Mouse (Mus musculus) hindbrain, embryonic 16.5 days (tissue): Measurements from ENCODE around the gene Pacs1. TPM values are rescaled to one million over a fixed set of nuclear protein-coding genes. Genes with fewer than 3 reads are reported as not detected.
"Not testable (repeated sequence)": the region's sequence is repeated elsewhere in the genome, so short reads cannot be mapped to it uniquely, and the experiment has no call there.

ENCODE experiments used
- ATAC-seq: fragments of 200-750 bp; cut with Nextera tagmentation; 2 replicates; pipeline ENCODE4 v1.8.0; 2017; ENCODE audit warnings: moderate TSS enrichment, moderate library complexity
- H3K27ac ChIP-seq: fragments of 300-500 bp; sonication (generic); 2 replicates; pipeline ENCODE4 v1.5.1; 2014; ENCODE audit warnings: low read depth, mild to moderate bottlenecking, control low read depth, low read length, moderate library complexity
- H3K27me3 ChIP-seq: fragments of 300-500 bp; sonication (generic); replicated peaks from 2 replicates; pipeline ENCODE4 v1.6.1; 2014; ENCODE audit warnings: low read length; ENCODE audit not compliant: control insufficient read depth, insufficient read depth
- H3K36me3 ChIP-seq: fragments of 300-500 bp; sonication (generic); 2 replicates; pipeline ENCODE4 v1.6.1; 2014; ENCODE audit warnings: mild to moderate bottlenecking, low read length, moderate library complexity, mixed read lengths; ENCODE audit not compliant: control insufficient read depth, insufficient read depth
- H3K4me1 ChIP-seq: fragments of 300-500 bp; sonication (generic); 2 replicates; pipeline ENCODE4 v1.6.1; 2014; ENCODE audit warnings: low read depth, low read length; ENCODE audit not compliant: control insufficient read depth, insufficient read depth
- H3K4me2 ChIP-seq: fragments of 300-500 bp; sonication (generic); 2 replicates; pipeline ENCODE4 v1.6.1; 2014; ENCODE audit warnings: mild to moderate bottlenecking, low read length, control low read depth, moderate library complexity
- H3K4me3 ChIP-seq: fragments of 300-500 bp; sonication (generic); 2 replicates; pipeline ENCODE4 v1.5.1; 2014; ENCODE audit warnings: mild to moderate bottlenecking, low read length, control low read depth, moderate library complexity
- H3K9ac ChIP-seq: fragments of 300-500 bp; sonication (generic); 2 replicates; pipeline ENCODE4 v1.6.1; 2014; ENCODE audit warnings: low read depth, mild to moderate bottlenecking, control low read depth, low read length, moderate library complexity
- H3K9me3 ChIP-seq: fragments of 300-500 bp; sonication (generic); 2 replicates; pipeline ENCODE4 v1.6.1; 2014; ENCODE audit warnings: mild to moderate bottlenecking, low read length, moderate library complexity; ENCODE audit not compliant: control insufficient read depth
- WGBS: fragments of 180-500 bp; shearing (Covaris S2); extraction: QIAGEN DNeasy Blood & Tissue Kit; methylation state at CpG from one replicate; pipeline ENCODE4 v1.1.7; 2014; 5-methylcytosine and 5-hydroxymethylcytosine counted together
- microRNA-seq: library from miRNA; unstranded; fragments of <30 nt; microRNA quantifications from one replicate; pipeline ENCODE4, GENCODE M21; 2017
- polyA plus RNA-seq: library from polyadenylated mRNA; unstranded; fragments of >200 nt; fragmentation: Nextera tagmentation; extraction: Ambion mirVana; gene quantifications from 2 replicates; pipeline ENCODE4 v1.2.1, GENCODE M21; 2015

Gene Pacs1
- polyA plus RNA-seq, 1 experiment from 2014 or later: 47.6 TPM

- Histone ChIP-seq H3K4me1 (peaks cover 16% of the 10 kb centered on the region), H3K9ac (peak within 1 kb of the TSS; percentile 71), H3K4me3 (peak within 1 kb of the TSS; percentile 63), H3K9me3 (no peaks in the 10 kb centered on the region), H3K36me3 (peaks cover 22% of the 10 kb centered on the region), H3K27me3 (peaks cover 12% of the 10 kb centered on the region), H3K27ac (peak within 1 kb of the TSS; percentile 86), H3K4me2 (peak within 1 kb of the TSS; percentile 77)
- WGBS: under 1% methylated on average over 56 of the region's 58 CpGs
- ATAC-seq: peak; percentile 95
Measured at GRCm38 (mm10) chr19:5087884-5088728, 184.8 kb downstream of the Pacs1 start, which contains the start of gene Yif1a. Gene Yif1a, plus strand, starts transcription at chr19:5088538.

DNA sequence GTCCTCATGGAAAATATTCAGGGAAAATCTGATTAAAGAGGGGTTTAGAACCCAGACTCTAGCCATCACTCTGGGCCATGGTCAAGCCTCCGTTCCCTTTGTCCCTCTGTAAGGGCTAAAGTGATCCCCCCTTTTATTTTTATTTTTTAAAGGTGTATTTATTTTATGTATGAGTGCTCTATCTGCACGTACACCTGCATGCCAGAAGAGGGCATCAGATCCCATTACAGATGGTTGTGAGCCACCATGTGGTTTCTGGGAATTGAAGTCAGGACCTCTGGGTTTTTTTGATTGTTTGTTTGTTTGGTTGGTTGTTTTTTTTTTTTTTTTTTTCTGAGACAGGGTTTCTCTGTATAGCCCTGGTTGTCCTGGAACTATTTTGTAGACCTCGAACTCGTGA is 186.4 kb downstream of the Pacs1 start:
- not testable (repeated sequence) for H3K9me3 ChIP-seq, H3K27ac ChIP-seq, ATAC-seq, H3K9ac ChIP-seq, H3K4me2 ChIP-seq, H3K4me3 ChIP-seq
- H3K4me1 ChIP-seq: peaks cover 16% of the 10 kb centered on the region
- H3K36me3 ChIP-seq: peaks cover 14% of the 10 kb centered on the region; the same call in 1 of the 2 replicates
- WGBS: 54% methylated on average over 4 of the region's 4 CpGs
- H3K27me3 ChIP-seq: peaks cover 28% of the 10 kb centered on the region

DNA sequence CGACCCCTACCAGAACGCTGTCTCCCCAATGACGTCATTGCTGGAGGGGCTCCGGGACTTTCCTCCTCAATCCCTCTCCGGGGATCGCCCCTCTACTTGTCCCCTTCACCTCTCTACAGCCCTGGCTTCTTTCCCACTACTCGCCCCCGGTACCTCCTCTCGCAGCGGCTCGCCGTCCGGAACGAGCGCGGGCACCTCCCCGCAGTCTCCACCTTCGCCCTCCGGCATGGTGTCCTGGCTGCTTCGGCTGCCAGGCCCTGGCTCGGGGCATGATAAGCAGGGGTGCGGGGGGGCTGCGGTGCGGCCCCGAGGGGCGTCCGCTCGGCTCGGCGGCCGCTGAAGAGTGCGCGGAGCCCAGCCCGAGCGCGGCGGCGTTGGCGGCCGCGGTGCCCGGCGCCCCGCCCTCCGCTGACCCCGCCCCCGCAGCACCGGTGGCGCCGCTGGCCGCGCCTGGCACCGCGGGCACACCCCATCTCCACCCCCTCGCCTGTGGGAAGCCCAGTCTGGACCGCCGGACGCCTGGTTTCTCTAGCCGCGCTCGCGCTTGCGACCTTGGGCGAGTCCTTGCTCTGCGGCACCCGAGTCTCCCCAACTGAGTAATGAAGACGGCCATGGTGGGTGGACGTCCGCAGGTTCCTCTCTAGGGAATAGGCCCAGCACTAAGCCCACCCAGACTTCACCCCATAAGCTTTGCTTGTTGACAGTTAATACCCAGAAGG is 187.6 kb downstream of the Pacs1 start, which contains the start of gene Tmem151a:
TSS of gene Tmem151a (minus strand) at position 387 of the 719 bp plus-strand sequence.
- H3K36me3 ChIP-seq: peaks cover 11% of the 10 kb centered on the region
- WGBS: under 1% methylated on average over 45 of the region's 69 CpGs
- H3K9me3 ChIP-seq: no peaks in the 10 kb centered on the region
- peak within 1 kb of the TSS; percentile 84 for H3K9ac ChIP-seq
- ATAC-seq: no peak
- peaks cover 35% of the 10 kb centered on the region for H3K27me3 ChIP-seq
- peak within 1 kb of the TSS; percentile 64 for H3K27ac ChIP-seq
- H3K4me2 ChIP-seq: peak within 1 kb of the TSS; percentile 73
- H3K4me1 ChIP-seq: peaks cover 16% of the 10 kb centered on the region
- peak within 1 kb of the TSS; percentile 70 for H3K4me3 ChIP-seq

DNA sequence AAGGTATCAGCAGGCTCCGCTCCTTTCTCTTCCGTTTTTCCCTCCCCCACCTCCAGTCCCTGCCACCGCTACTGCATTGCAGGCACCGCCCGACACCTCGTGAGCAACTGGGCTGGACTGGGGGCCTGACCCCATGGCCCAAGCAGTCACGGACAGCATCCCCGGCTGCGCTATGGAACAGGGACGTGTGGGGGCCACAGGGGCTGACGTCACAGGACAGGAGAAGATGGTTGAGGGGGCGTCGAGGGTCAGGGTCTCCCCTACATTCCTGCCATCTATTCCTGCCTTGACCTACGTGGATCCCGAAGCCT is 188.1 kb downstream of the Pacs1 start:
- Histone ChIP-seq H3K9me3 (no peaks in the 10 kb centered on the region), H3K4me2 (peak overlapping the region; percentile 73), H3K36me3 (peaks cover 8% of the 10 kb centered on the region), H3K9ac (peak overlapping the region; percentile 84), H3K27me3 (peaks cover 41% of the 10 kb centered on the region), H3K4me3 (peak overlapping the region; percentile 70), H3K4me1 (peaks cover 16% of the 10 kb centered on the region), H3K27ac (peak overlapping the region; percentile 64; the same call in 1 of the 2 replicates)
- no peak for ATAC-seq
- WGBS: 3% methylated on average over 15 of the region's 15 CpGs

DNA sequence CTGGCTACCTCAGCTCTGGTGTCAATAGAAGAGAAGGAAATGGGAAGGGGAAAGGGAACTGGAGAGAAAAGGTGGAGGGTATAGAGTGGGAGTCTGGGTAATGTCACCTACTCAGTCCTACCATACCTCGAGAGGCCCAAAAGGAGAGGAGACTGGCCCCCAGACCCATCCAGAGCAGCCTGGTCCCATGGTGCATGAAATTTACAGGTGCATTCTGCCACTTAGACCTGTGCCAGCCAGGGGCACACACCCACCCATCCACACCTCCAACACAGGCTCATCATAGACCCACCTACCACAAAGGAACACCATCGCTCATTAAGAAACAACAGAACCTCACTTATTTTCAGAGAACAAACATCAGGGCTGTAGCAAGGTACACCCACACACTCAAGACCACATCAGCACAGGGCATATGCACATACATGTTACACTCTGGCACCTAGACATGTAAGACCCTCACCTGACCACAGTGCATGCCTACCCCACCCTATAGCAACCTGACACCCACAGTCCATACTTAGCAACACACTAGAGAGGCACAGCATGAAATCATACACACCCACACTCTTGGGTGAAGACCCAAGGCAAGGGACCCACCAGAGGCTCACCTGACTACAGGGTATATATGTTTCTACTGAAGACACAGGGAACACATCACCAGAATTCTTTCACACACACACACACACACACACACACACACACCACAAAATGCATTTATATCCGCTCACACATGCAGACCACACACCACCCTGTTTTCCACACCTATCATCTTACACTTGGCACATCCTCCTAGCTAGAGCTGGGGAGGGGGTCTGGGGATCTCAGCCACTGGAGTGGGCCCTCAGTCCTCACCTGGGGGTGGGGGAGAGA is 188.7 kb downstream of the Pacs1 start:
- Histone ChIP-seq H3K36me3 (peaks cover 4% of the 10 kb centered on the region), H3K4me1 (peaks cover 12% of the 10 kb centered on the region), H3K27ac (peak overlapping the region; percentile 64; the same call in 1 of the 2 replicates), H3K9ac (peak overlapping the region; percentile 84), H3K4me2 (peak overlapping the region; percentile 73), H3K4me3 (peak overlapping the region; percentile 70), H3K9me3 (no peaks in the 10 kb centered on the region), H3K27me3 (peaks cover 42% of the 10 kb centered on the region)
- 78% methylated on average over 3 of the region's 3 CpGs for WGBS
- no peak for ATAC-seq

Small RNA genes within 50 kb of the gene (microRNA-seq; reads per million reads assigned to microRNA genes)
- not detected for gene Gm27468

Other genes starting within 250 kb of the Pacs1 start
- 15.0 and 16.6 TPM in 2 replicates for gene Slc29a2, start 249.3 kb downstream of the Pacs1 start, polyA plus RNA-seq
- gene B4gat1, start 234.3 kb downstream of the Pacs1 start, polyA plus RNA-seq: 116 and 133 TPM in 2 replicates
- 2.4 and 3.1 TPM in 2 replicates for gene AC124502.3, start 234.2 kb downstream of the Pacs1 start, polyA plus RNA-seq
- 25.6 and 26.6 TPM in 2 replicates for gene Brms1, start 231.8 kb downstream of the Pacs1 start, polyA plus RNA-seq
- 0.64 and 0.72 TPM in 2 replicates for gene Rin1, start 222.6 kb downstream of the Pacs1 start, polyA plus RNA-seq
- gene Cd248, start 205.0 kb downstream of the Pacs1 start, polyA plus RNA-seq: 14.5 and 25.2 TPM in 2 replicates
- 38.5 and 49.0 TPM in 2 replicates for gene Tmem151a, start 187.6 kb downstream of the Pacs1 start, polyA plus RNA-seq
- 60.7 and 65.8 TPM in 2 replicates for gene Yif1a, start 184.6 kb downstream of the Pacs1 start, polyA plus RNA-seq
- 361 and 364 TPM in 2 replicates for gene Cnih2, start 174.6 kb downstream of the Pacs1 start, polyA plus RNA-seq
- gene Rab1b, start 166.0 kb downstream of the Pacs1 start, polyA plus RNA-seq: 230 and 231 TPM in 2 replicates
- 85.6 and 87.8 TPM in 2 replicates for gene Klc2, start 154.6 kb downstream of the Pacs1 start, polyA plus RNA-seq
- gene Sf3b2, start 22.3 kb upstream of the Pacs1 start, polyA plus RNA-seq: 308 and 315 TPM in 2 replicates
- gene Gal3st3, start 25.2 kb upstream of the Pacs1 start, polyA plus RNA-seq: 42.3 and 48.3 TPM in 2 replicates
- not detected in 2 replicates for gene Catsper1, start 62.6 kb upstream of the Pacs1 start, polyA plus RNA-seq
- gene Cst6, start 76.5 kb upstream of the Pacs1 start, polyA plus RNA-seq: 9.8 and 11.9 TPM in 2 replicates
- 40.6 and 44.4 TPM in 2 replicates for gene Eif1ad, start 93.6 kb upstream of the Pacs1 start, polyA plus RNA-seq
- 315 and 333 TPM in 2 replicates for gene Banf1, start 94.0 kb upstream of the Pacs1 start, polyA plus RNA-seq
- 58.8 and 66.0 TPM in 2 replicates for gene Sart1, start 115.6 kb upstream of the Pacs1 start, polyA plus RNA-seq
- 0.36 TPM in 1 of 2 replicates, not detected in the other for gene Tsga10ip, start 129.4 kb upstream of the Pacs1 start, polyA plus RNA-seq
- gene Drap1, start 151.9 kb upstream of the Pacs1 start, polyA plus RNA-seq: 301 and 318 TPM in 2 replicates
- 38.5 and 72.7 TPM in 2 replicates for gene AI837181, start 152.0 kb upstream of the Pacs1 start, polyA plus RNA-seq
- gene Fosl1, start 174.4 kb upstream of the Pacs1 start, polyA plus RNA-seq: not detected in 2 replicates
- gene Ccdc85b, start 184.8 kb upstream of the Pacs1 start, polyA plus RNA-seq: 11.4 and 12.4 TPM in 2 replicates
- 147 and 153 TPM in 2 replicates for gene Fibp, start 187.5 kb upstream of the Pacs1 start, polyA plus RNA-seq
- 4.5 TPM in 2 replicates for gene Ctsw, start 195.4 kb upstream of the Pacs1 start, polyA plus RNA-seq
- 44.2 and 53.1 TPM in 2 replicates for gene Efemp2, start 200.8 kb upstream of the Pacs1 start, polyA plus RNA-seq
- gene Mus81, start 215.3 kb upstream of the Pacs1 start, polyA plus RNA-seq: 50.9 and 54.5 TPM in 2 replicates
- gene Cfl1, start 217.3 kb upstream of the Pacs1 start, polyA plus RNA-seq: 3,487 and 3,609 TPM in 2 replicates
- gene 1700020D05Rik, start 230.7 kb upstream of the Pacs1 start, polyA plus RNA-seq: 0.15 TPM in 1 of 2 replicates, not detected in the other
- 92.7 and 101 TPM in 2 replicates for gene Snx32, start 237.4 kb upstream of the Pacs1 start, polyA plus RNA-seq